Comparison of ENCODE assay signal across 18 mouse cellular contexts in genomic region chr9:73713508-73713907, GRCm38 (mm10).
"Had no signal": no experiment of that assay in that cellular context is flagged by ENCODE, and none has a peak within 500 bp of the region (broad histone marks: within the 10 kb centered on the region; RNA-seq: fewer than 3 reads in every experiment).

No protein-coding gene starts in this region.

- H3K9ac ChIP-seq: liver, postnatal 0 days; lung, embryonic 15.5 days; midbrain, embryonic 13.5 days; midbrain, embryonic 15.5 days; neural tube, embryonic 12.5 days; stomach, embryonic 15.5 days had no signal

- H3K4me3 ChIP-seq: lung, embryonic 15.5 days; megakaryocyte, embryonic 14.5 days; midbrain, embryonic 13.5 days; midbrain, embryonic 15.5 days; neural tube, embryonic 12.5 days; stomach, embryonic 15.5 days had no signal

- H3K27ac ChIP-seq: lung, embryonic 15.5 days; macrophage; midbrain, embryonic 13.5 days; midbrain, embryonic 15.5 days; neural tube, embryonic 12.5 days; stomach, embryonic 15.5 days; stomach, postnatal 0 days had no signal

- H3K9me3 ChIP-seq: lung, embryonic 15.5 days; megakaryocyte, embryonic 14.5 days; midbrain, embryonic 13.5 days; midbrain, embryonic 15.5 days; neural tube, embryonic 12.5 days; stomach, embryonic 15.5 days had no signal

- H3K27me3 ChIP-seq: lung, embryonic 15.5 days; megakaryocyte, embryonic 14.5 days; midbrain, embryonic 13.5 days; midbrain, embryonic 15.5 days; neural tube, embryonic 12.5 days; stomach, embryonic 15.5 days had no signal

- ATAC-seq: liver, postnatal 0 days; lung, postnatal 0 days; midbrain, embryonic 13.5 days; midbrain, embryonic 15.5 days had no signal

- DNase-seq: liver, postnatal 0 days; lung, adult 2 months; lung, postnatal 14 days; lung, postnatal 36 days; right cerebral cortex, postnatal 14 days; thymus, adult 2 months; thymus, postnatal 25 days; thymus, postnatal 4 days had no signal

- H3K36me3 ChIP-seq: lung, embryonic 15.5 days; midbrain, embryonic 13.5 days; midbrain, embryonic 15.5 days; neural tube, embryonic 12.5 days; stomach, embryonic 15.5 days had no signal

- H3K4me2 ChIP-seq: lung, embryonic 15.5 days; midbrain, embryonic 11.5 days; midbrain, embryonic 13.5 days; midbrain, embryonic 15.5 days; neural tube, embryonic 12.5 days; stomach, embryonic 15.5 days had no signal

- H3K4me1 ChIP-seq: lung, embryonic 15.5 days; megakaryocyte, embryonic 14.5 days; midbrain, embryonic 13.5 days; midbrain, embryonic 15.5 days; neural tube, embryonic 12.5 days; stomach, embryonic 15.5 days had no signal
